Mouse (Mus musculus): Measurements from ENCODE around the gene Stx1b.
"Not testable (repeated sequence)": the region's sequence is repeated elsewhere in the genome, so short reads cannot be mapped to it uniquely, and the experiment has no call there.

The Stx1b gene

GRCm38 (mm10) chr7:127776878-127777473 is 47.4 kb downstream of the Stx1b start:
- DNase-seq (ENCODE audit: low read depth) = peak; percentile 96

DNA sequence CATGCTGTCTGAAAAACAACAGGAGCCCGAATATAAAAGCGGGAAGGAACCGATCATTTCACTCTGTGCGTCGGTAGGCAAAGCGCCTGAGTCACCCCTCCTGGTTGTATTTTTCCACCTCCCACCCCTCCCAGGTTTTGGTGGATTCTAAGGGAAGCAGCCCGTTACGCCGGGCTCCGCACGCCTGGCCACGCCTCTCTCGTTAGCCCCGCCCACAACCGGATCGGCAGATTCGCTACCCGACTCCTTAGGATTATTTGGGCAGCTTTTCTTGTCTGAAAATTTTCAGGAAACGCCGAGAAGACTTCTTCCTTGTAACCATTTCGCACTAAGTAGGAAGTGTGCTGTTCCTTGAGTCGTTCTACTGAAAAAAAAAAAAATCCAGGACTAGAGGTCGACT is 47.9 kb downstream of the Stx1b start, which contains the start of gene Setd1a:
Setd1a (plus strand) TSS at position 245 of the 400 bp plus-strand sequence.
- peak; percentile 77 for DNase-seq (ENCODE audit: low read depth)

GRCm38 (mm10) chr7:127775837-127776236 is 48.5 kb downstream of the Stx1b start:
- not testable (repeated sequence) for DNase-seq (ENCODE audit: low read depth)

DNA sequence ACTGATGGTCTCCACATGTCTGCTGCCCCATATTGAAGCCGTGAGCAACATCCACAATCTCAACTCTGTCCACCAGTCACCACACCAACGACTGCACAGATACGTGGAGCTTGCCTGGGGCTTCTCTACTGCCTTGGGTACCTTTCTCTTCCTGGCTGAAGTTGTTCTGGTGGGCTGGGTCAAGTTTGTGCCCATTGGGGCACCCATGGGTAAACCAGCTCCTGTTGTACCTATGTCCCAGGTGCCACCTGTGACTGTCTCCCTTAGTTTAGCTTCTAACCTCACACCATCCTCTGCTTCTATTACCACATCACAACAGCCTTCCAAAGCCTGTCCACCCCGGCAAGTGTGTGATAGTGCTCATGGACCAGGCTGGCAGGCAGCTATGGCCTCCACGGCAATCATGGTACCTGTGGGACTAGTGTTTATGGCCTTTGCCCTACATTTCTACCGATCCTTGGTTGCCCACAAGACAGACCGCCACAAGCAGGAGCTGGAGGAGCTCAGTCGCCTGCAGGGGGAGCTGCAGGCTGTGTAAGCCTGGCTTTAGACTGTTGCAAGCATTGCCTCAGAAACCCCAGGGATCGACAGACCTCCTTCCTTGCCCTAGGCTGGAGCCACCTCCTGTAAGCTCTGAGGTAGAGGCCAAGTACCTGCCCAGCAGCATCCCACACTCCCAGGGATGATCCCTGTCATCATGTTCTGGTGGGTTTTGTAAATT is 50.5 kb downstream of the Stx1b start:
- peak; percentile 82 for DNase-seq (ENCODE audit: low read depth)

DNA sequence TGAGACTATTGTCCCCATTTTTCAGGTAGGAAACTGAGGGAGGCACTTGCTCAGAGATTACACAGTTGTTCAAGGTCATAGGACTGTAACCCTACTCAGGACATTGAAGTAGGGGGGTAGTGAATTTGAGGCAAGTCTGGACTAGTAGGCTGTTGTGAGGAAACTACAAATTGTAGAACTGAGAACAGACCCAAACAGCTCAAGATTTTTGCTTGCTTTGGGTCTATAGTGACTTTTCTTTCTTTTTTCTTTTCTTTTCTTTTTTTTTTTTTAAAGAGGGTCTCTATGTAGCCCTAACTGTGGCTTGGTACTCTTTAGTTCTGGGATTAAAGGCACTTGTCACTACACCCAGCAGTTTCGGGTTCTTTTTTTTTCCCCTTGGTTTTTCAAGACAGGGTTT is 51.8 kb downstream of the Stx1b start:
- no peak for DNase-seq (ENCODE audit: low read depth)

DNA sequence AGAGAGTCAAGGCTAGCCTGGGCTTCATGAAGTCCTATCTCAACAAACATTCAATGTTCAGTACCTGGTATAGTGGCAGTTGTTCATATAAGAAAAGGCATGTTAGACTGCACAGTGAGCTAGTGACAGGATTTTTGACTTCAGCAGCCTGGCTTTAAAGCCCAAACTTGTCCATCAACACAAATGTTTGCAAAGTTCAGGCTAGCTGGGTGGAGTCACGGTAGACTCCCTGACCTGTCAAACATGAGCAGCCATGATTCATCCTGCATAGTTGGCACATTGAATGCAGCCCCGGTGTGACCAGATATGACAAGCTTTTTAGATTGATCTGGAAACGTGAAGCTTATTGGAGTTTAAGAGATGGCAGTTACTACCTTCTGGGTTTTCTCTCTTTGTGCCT is 52.3 kb downstream of the Stx1b start:
- DNase-seq (ENCODE audit: low read depth) = no peak

DNA sequence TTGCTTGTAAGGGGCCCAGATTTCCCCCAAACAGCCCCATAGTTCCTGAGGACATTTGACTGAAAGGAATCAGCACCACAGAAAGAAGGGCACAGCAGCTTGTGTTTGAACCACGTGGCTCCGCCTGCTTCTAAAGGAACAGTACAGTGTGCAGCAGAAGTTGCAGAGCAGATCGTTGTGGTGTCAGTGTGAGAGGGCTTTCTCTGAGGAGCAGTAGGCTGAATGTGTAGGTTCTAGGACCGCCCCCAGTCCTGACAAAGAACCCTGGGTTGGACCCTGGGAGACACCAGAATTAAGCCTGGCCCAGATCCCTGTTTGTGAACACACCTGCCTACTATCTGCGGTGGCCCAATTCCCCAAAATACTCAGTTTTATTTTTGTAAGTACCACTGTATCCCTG is 53.1 kb downstream of the Stx1b start:
- no peak for DNase-seq (ENCODE audit: low read depth)

- DNase-seq (ENCODE audit: low read depth) = no peak
Observed at GRCm38 (mm10) chr7:127770039-127770905, 54.1 kb downstream of the Stx1b start.

DNA sequence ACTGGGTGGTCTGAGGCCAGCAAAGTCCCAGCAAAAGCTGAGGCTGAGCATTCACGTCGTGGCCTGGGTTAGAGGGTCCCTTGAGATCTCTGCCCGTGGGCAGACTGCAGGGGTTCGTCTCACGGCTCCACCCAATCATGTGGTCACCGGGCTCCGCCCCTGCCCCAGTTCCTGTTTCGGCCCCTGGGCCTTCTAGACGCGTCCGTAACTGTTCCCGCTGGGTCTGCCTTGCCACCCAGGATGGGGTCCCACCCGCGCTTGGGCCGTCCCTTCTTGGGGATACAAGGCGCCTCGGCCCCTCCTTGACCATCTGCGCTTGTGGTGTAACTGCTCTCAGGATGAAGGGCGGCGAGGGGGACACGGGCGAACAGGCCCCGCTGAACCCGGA is 54.7 kb downstream of the Stx1b start, which contains the start of gene Orai3:
Orai3 (plus strand) TSS at position 165 of the 388 bp plus-strand sequence.
- DNase-seq (ENCODE audit: low read depth) = peak; percentile 73

DNA sequence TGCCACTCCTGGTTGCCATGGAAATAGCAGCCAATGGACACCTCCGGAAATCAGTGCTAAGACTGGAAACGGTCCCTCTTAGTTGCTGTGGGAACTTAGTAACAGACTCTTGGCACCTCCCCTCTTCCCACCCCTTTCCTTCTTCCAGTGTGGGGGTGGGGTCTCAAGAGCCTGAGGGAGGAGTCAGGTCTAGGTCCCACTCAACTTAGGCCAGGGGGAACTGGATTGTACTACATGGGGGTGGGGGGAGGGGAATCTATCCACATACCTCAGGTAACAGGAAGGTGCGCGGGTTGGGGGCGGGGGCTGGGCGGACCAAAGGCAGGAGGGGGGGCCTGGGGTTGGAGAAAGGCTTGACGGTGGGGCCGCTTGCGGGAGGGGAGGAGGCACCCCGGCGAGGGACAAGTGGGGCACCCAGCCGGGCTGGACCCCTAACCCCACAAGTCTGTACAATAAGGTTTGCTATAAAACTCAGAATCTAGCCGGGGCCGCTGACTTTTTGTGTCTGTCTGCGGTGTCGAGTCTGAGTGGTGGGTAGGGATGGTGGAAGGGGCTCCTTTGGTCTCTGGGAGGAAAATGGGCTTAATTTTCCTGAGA is 55.3 kb downstream of the Stx1b start:
- peak; percentile 66 for DNase-seq (ENCODE audit: low read depth)

DNA sequence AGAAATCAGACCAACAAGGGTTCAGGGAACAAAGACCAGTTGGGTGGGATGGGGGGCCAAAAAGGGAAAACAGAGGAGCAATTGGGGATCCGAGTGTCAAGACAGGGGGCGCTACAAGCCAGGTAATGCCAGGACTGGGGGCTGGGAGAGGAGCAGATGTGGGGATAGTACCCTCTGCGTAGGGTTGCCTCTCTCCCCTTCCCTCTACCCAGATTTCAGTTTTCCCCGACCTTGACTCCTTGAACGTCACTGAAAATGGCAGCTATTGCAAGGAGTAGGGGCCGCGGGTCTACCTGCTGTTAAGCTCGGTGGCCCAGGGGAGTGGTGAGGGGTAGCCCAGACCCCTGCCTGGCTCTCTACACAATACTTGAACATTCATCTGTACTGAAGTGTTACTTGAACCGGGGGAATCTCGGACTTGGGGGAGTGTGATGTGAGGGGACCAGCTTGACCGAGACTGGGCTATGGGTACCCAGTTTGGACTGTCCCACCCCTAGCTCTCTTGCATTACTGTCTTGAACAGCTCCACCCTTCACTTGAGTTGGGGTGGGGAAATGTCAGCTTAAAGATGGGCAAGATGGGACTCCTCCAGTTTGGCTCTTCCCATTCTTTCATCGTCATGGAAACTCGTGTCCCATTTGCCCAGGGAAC is 55.9 kb downstream of the Stx1b start:
- DNase-seq (ENCODE audit: low read depth) = no peak

DNA sequence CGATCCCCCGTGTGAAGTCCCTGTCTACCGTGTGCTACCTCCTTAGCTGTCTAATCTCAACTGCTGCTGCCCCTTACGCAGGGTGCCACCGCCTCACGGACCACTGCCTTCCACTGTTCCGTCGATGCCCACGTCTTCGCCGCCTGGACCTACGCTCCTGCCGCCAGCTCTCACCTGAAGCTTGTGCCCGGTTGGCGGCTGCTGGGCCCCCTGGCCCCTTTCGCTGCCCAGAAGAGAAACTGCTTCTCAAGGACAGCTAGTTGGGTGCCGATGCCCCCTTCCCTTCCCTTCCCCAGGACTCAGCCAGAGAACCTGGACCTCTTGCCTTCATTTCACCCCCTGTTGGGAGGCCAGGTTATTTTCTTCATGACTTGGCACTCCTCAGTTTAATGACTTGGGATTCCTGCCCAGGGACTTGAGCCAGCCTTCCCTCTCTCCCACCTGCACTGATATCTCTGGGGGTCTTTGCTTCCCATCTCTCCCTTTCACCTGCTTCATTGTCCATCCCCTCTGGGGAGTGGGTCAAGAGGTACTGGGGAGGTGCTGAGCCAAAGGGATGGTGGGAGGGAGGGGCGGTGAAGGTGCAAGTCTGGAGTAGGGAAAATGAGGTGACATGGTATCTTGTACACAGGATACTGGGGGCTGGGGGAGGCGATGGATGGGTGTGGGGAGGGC is 56.5 kb downstream of the Stx1b start:
- no peak for DNase-seq (ENCODE audit: low read depth)

GRCm38 (mm10) chr7:127766851-127767609 is 57.3 kb downstream of the Stx1b start:
- no peak for DNase-seq (ENCODE audit: low read depth)

DNA sequence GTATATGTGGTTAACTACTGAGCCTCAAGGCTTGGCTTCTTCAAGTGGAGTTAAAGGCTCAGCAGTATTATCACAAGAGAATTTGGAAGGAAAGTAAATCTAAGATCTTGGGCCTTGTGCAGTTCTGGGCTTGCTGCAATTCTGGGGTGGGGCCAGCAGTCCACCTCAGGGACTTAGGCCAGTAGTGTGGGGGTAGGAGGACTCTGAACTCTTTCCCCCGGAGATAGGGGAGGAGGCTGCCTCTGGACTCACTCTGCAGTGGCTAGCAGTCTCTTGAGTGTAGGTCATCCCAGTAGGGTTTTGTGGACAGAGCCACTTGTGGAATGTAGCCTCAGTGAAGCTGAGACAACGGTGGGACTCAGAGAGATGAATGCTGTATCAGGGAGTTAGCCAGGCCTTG is 58.6 kb downstream of the Stx1b start:
- no peak for DNase-seq (ENCODE audit: low read depth)

DNA sequence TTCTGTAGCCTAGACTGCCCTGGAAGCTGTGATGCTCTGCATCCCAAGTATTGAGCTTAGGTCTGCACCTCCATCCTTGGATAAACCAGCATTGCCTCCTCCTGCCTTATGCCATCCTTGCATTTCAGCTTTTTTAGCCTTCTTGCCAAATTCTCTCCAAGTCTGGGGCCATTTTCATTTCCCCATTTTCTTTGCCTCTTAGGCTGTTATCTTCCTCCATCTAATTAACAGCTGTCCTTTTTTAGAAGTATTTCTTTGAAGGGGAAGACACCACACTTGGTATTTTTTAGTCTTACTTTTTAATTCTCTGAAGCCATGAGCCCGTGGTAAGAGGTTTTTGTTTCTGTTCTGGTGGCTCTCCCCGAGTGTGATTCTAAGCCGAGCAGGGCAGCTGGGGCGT is 60.7 kb downstream of the Stx1b start:
- no peak for DNase-seq (ENCODE audit: low read depth)

- DNase-seq (ENCODE audit: low read depth) = peak; percentile 70
Observed at GRCm38 (mm10) chr7:127761026-127761425, 63.3 kb downstream of the Stx1b start.

- no peak for DNase-seq (ENCODE audit: low read depth)
Observed at GRCm38 (mm10) chr7:127760478-127760877, 63.9 kb downstream of the Stx1b start.

GRCm38 (mm10) chr7:127759716-127760115 is 64.6 kb downstream of the Stx1b start:
- no peak for DNase-seq (ENCODE audit: low read depth)
